Mouse (Mus musculus) frontal cortex, postnatal 25 days (tissue): Measurements from ENCODE around the gene Fam208a.

Experiments used
- DNase-seq, 2 experiments: peaks; one replicate each; pipeline ENCODE4 v3.0.0; 2022; ENCODE audit warnings: low spot score in 2 of 2

Gene Fam208a

DNA sequence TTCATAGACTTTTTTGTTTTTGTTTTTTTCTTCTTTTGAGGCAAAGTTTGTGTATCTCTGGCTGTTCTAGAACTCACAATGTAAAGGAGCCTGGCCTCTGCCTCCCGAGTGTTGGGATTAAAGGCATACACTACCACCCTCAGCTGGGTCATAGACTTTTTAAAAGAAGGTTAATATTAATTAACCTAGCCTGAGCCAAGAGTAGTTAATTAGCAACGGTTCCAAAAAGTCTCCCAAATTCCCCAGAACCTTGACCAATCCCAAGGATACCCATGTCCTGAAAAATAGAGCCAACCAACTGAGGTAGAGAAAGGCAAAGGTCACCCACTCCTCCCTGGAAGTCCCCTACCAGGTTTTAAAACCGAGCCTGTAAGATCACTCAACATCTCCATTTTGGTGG is 7.8 kb upstream of the Fam208a start:
- no peak for DNase-seq

DNA sequence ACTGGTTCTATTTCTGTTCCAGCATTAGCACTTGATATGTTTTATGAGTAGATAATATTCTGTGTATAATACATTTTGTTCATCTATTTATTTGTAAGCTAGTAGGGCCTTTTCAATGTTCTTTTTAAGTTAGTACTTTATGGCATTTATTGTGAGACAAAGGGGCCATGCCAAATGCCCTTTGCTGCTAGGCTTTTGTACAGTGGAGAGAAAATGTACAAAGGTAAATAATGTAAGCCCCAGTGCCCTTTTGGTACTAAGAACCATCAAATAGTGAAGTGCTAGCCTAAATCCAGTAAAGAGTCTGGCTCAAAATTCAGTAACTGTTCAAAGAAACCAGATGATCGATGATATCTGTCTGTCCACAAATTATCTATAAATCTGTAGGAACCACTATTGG is 6.3 kb upstream of the Fam208a start:
- no peak for DNase-seq

DNA sequence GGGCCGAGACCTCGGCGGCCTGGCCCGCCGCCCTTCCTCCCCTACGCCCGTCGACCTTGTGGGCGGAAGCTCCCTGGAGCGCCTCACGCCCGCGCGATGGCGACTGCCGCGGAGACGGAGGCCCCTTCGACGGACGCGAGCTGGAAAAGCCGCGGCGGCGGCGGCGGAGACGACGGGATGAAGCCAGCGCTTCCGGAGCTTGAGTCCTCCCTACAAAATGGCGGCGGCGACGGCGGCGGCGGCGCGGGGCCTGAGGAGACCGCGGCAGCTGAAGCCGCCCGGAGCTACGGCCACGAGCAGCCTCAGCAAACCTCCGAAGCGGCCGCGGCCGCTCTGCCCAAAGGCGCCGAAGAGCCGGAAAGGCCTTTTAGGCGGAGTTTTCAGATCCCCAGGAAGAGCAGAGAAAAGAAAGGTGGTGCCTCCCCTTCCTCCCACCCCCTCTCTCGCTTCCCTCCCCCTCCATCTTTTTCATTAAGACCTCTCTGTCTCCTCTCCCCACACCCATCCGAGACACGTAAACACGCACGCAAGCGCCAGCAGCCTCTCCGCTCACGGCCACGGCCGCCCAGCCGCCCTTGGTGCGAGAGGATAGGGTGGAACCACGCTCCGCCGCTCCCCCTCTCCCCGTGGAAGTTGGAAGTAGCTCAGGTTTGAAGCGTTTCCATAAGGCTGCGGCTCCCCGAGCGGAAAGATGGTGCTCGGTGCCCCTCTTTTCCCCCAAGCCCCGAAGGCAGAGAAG is 508 bp downstream of the Fam208a start:
- peak; percentile 63 to 71 for DNase-seq

DNA sequence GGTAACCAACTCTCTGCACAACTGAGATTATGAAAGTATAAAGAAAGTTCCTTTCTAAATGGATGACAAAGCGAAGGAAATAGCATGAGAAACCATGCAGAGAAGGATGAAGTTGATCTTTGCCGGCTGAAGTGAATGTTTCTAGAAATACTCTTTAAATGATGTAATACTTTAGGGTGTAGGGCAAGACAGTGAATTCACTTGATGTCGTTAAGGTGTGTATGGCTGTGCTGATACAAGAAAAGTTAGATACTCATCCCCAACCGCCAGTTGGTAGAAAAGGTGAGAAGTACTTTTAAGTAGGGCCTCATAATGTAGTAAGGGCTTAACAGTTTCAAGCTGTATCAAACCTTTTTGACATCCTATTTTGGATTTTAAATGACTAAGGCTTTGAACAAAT is 1.6 kb downstream of the Fam208a start:
- no peak for DNase-seq

DNA sequence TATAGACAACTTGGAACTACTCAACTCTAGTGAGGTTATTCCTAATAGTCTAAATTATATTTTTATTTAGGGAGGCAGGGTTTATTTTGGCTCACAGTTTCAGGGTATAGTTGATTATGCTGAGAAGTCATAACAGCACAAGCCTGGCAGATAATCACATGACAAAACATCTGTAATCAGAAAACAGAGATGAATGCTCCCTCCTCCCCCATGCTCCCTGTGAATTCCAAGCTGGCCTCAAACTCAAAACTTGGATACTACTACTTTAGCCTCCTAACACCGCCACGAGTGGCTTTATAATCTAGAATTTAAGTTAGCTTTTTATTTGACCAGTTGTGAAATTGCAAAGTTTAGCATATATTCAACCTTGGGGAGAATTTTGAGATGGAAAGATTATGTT is 3.4 kb downstream of the Fam208a start:
- no peak for DNase-seq

DNA sequence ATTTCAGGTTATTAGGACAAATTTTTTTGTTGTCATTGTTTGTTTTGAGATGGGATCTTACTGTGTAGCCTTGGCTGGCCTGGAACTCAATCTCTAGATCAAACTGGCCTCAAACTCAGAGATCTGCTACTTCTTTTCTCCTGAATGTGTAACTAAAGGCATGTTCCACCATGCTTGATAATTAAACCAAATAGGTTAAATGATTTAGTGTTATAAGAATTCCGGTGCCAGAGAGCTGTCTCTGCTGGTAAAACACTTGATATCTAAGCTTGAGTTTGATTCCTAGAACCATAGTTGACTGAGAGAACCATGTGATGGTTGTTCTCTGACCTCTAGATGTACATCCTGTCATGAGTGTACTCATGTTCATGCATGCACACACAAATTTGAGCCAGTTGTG is 7.5 kb downstream of the Fam208a start:
- no peak for DNase-seq

DNA sequence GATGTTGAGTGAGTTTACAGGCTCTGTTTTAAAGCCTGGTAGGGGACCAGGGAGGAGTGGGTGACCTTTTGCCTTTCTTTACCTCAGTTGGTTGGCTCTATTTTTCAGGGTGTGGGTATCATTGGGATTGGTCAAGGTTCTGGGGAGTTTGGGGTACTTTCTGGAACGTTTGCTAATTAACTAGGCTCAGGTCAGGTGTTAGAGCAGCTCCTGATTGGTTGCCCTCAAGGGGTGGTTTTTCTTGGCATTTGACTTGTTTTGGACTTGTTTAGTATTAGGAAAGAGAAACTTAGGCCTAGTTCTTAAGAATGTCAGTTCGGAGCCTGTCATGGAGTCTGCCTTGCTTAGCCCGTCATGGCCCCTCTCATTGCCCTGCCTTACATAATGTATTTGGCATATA is 8.2 kb downstream of the Fam208a start:
- no peak for DNase-seq

DNA sequence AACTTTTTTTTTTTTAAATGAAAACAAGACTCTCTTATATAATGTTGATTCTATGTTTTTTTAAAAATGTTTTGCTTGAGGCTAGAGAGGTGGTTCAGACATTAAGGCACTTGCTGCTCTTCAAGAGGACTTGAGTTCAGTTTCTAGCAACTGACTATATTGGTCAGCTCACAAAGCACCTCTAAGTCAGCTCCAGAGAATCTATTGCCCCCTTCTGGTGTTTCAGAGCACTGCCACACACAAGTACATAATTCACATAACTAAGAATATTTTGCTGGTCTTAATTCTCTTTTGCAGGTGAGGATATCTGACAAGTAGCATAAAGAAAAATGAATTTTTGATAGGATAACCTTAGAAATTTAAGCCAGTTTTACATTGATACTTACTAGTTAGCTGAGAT is 12.3 kb downstream of the Fam208a start:
- DNase-seq: no peak

DNA sequence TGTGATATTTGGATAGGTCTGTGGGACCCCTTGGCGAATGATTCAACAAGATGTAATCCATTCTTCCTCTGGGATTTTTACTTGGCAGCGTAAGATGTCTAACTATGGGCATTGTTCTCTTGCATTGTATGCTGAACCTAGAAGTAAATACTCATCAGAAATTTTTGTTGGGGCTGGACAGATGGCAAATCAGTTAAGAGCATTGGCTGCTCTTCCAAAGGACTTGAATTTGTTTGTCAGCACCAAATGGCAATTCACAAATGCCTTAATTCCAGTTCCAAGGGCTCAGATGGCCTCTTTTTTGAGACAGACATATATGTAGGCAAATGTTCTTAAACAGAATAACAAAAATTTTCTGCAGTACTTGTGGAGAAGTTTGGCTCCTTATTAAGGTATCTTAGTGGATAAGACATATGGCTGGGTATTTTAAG is 16.2 kb downstream of the Fam208a start:
- no peak for DNase-seq

DNA sequence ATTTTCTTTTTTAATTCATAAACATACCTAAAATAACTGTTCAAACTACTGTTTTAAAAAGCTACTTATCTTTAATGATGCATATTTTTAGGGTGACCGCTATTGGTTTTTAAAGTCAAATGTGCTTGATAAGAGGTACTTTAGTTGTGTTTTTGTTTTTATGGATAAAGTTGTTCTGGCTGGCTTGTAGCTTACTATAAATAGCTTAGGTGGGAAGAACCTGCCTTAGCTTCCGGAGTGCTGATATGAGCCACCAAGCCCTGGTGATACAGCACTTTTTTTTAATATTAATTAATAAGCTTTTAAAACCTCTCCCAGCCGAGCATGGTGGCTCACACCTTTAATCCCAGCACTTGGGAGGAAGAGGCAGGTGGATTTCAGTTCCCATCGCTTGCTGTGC is 18.3 kb downstream of the Fam208a start:
- no peak for DNase-seq

DNA sequence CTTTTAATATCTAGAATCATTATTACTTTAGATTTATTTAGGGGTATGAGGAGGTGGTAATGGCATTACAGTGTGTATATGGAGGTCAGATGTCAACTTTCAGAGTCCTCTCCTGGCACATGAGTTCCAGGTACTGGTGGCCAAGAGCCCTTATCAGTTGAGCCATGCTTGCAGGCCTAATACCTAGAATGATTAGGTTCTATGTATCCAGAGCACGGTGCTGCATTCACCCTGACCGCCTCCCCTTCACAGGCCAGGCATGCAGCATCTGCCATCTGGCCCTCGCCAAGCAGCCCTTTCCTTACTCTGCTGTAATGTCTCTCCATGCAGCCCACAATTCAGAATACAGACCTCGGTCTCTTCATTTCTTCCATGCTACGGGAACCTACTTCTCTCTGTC is 62.8 kb downstream of the Fam208a start:
- no peak for DNase-seq

DNA sequence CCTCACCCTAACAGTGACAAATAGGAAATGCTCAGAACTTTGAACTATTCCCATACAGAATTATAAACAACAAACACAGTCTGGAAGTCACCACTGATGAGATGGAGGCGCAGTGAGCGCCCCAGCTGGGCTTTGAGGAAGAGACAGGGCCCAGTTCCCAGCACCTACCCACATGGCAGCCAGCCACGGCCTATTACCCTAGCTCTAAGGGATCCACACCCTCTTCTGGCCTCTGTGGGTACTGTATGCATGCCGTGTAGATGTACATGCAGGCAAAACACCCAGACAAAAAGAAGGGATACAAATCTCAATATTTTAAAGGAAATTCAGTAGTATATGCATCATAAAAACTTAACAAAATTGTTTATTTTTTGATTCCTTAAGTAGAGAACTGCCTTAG is 64.9 kb downstream of the Fam208a start:
- no peak for DNase-seq

DNA sequence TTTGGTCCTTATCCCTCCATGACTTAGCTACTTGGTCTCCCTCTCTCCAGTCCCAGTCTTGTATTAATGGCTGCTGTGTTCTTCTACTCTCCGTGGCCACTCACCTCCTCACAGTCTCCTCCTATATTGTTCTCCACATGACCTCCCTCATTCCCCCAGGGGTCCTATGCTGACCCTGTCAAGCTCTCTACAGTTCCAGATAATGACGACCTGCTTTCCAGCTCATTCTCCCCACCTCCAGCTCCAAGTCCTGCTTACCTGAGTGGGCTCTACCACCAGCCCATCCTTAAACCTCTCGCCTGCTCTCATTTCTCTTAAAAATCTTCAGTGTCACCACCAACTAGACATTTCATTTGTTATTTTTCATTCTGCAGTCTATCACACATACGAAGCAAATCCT is 72.5 kb downstream of the Fam208a start:
- no peak for DNase-seq

DNA sequence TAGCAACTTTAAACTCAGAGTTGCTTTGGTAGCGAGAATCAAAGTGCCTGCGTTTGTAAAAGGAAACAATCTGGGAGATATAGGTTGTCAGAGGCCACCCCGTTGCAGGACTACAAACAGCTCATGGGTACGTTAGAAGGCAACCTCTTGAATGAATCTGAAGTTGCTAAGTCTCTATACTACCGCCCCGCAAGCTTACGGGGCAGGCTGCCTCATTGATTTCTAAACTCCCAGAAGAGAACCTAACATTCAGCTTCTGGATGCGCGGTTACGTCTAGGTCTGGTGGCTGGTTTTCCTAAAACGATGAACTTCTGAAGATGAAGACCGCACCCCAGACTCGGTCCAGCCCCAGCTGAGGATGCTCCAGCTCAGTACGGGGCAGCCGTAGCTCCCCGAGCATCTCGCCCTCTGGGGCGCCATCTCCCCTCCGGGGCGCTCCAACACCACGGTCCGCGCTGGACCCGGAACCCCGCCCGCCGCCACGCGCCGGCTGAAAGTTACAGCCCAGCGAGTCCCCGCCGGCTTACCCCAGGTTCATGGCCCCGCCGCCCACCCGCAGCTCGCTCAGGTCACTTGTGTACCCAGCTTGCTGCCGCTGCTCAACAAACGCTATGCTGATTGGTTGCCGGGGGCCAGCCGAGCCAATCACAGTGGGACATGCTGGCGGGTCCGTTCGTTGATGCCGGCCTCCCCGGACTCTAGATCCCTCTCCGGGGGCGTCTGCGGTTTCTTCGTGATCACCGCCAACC is 79.4 kb downstream of the Fam208a start, which contains the start of gene Ccdc66:
Ccdc66 (minus strand) TSS at position 567 of the 750 bp plus-strand sequence.
- peak; percentile 100 for DNase-seq

DNA sequence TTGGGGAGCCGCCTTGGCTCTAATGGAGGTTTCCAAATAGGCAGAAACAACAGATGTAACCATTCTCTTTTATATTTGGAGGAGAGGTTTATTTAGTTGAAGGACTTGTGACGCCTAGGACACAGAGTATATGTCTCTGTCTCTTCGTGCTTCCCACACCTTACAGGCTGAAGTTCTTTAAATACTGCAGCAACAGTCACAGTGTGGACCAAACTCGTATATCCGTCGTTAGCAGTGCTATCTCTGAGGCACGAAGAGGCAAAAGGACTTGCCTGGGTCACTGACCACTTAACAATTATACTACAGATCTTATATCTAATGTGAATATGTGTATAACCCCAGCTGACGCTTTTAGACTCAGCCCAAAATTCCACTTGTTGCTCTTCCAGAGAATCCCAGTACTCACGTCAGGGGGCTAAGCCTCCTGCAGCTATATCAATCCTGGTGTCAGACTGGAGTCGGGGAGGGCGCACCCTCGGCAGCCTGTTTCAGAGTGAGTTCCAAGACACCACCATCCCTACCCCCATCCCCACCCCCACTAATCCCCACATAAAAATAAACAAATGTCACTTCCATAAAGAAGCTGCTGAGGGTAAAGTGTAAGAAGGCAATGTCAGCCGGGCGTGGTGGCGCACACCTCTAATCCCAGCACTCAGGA is 80.1 kb downstream of the Fam208a start:
- no peak for DNase-seq

DNA sequence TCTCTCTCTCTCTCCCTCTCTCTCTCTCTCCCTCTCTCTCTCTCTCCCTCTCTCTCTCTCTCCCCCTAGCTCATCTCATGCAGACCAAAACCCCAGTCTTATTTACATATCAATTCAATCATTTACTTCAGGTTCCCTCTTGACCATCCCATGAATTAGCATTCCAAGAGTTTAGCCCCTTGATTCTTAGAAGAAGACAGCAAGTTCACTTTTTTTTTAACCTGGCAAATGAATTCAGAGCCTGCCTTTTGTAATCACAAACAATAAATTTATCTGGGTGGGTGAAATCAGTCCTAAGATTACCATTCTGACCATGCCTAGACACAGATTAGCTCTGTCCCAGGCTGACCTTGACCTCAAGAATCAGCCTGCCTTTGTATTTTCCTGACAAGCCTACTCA is 95.9 kb downstream of the Fam208a start:
- no peak for DNase-seq
